Mouse (Mus musculus) neutrophil, adult 65 days (primary cell): Measurements from ENCODE around the gene Slamf7. TPM values are rescaled to one million over a fixed set of nuclear protein-coding genes. Genes with fewer than 3 reads are reported as not detected.

Experiments used
- total RNA-seq: library from RNA; stranded (reverse); gene quantifications from 2 replicates; pipeline ENCODE4 v1.2.4, GENCODE M21; 2023

Gene Slamf7
- 2.4 TPM in 2 replicates for total RNA-seq

GRCm38 (mm10) chr1:171652734-171653133 lies at the start of gene Slamf7:
TSS of gene Slamf7 (minus strand) at chr1:171653035.

GRCm38 (mm10) chr1:171681531-171682299 lies 28.9 kb upstream of the Slamf7 start, which contains the start of gene Cd48:
TSS of gene Cd48 (plus strand) at chr1:171682009.

GRCm38 (mm10) chr1:171607176-171607575 lies 45.7 kb downstream of the Slamf7 start, which contains the start of gene Ly9:
TSS of gene Ly9 (minus strand) at chr1:171607410.

Other genes starting within 250 kb of the Slamf7 start
- 111 and 118 TPM in 2 replicates for gene Usf1, start 241.7 kb downstream of the Slamf7 start, total RNA-seq
- gene Tstd1, start 234.2 kb downstream of the Slamf7 start, total RNA-seq: 1.6 and 2.3 TPM in 2 replicates
- gene F11r, start 215.5 kb downstream of the Slamf7 start, total RNA-seq: 1.2 TPM in 2 replicates
- 6.1 and 6.8 TPM in 2 replicates for gene Alyref2, start 149.6 kb downstream of the Slamf7 start, total RNA-seq
- not detected in 2 replicates for gene Itln1, start 117.7 kb downstream of the Slamf7 start, total RNA-seq
- 9.8 and 13.7 TPM in 2 replicates for gene Cd244a, start 93.8 kb downstream of the Slamf7 start, total RNA-seq
- 11.8 and 14.7 TPM in 2 replicates for gene Ly9, start 45.6 kb downstream of the Slamf7 start, total RNA-seq
- gene Cd48, start 29.0 kb upstream of the Slamf7 start, total RNA-seq: 45.1 and 49.0 TPM in 2 replicates
- 0.16 TPM in 1 of 2 replicates, not detected in the other for gene Slamf1, start 114.1 kb upstream of the Slamf7 start, total RNA-seq
- gene Cd84, start 186.7 kb upstream of the Slamf7 start, total RNA-seq: 296 and 379 TPM in 2 replicates
- gene Gm10521, start 242.6 kb upstream of the Slamf7 start, total RNA-seq: 32.7 and 34.6 TPM in 2 replicates